Mouse (Mus musculus) kidney, postnatal 25 days (tissue): ENCODE results near the gene Tenm2.
A peak's percentile ranks its signal among the peaks of the same experiment; 100 is the strongest.

ENCODE experiments used
- DNase-seq, 2 experiments: peaks; one replicate each; pipeline ENCODE4 v3.0.0; 2021; ENCODE audit warnings: mixed read lengths in 2 of 2

The Tenm2 gene

GRCm38 (mm10) chr11:36560785-36561548 lies 674.8 kb downstream of the Tenm2 start:
- DNase-seq = no peak

- no peak for DNase-seq
These were observed 678.4 kb downstream of the Tenm2 start for GRCm38 (mm10) chr11:36557316-36557715.

GRCm38 (mm10) chr11:36553286-36553685 lies 682.5 kb downstream of the Tenm2 start:
- no peak for DNase-seq

GRCm38 (mm10) chr11:36550649-36551048 lies 685.1 kb downstream of the Tenm2 start:
- DNase-seq = no peak

- DNase-seq = no peak
These were observed 686.2 kb downstream of the Tenm2 start for GRCm38 (mm10) chr11:36549398-36550139.

GRCm38 (mm10) chr11:36548139-36548538 lies 687.6 kb downstream of the Tenm2 start:
- no peak for DNase-seq

GRCm38 (mm10) chr11:36538144-36538543 lies 697.6 kb downstream of the Tenm2 start:
- DNase-seq = no peak

GRCm38 (mm10) chr11:36537573-36538133 lies 698.1 kb downstream of the Tenm2 start:
- no peak for DNase-seq

- DNase-seq = peak; percentile 27 to 44
These were observed 700.2 kb downstream of the Tenm2 start for GRCm38 (mm10) chr11:36535591-36535990.

GRCm38 (mm10) chr11:36531614-36532013 lies 704.1 kb downstream of the Tenm2 start:
- peak in 1 of 2 experiments; percentile 2 for DNase-seq

- no peak for DNase-seq
These were observed 708.3 kb downstream of the Tenm2 start for GRCm38 (mm10) chr11:36527509-36527908.

- DNase-seq = peak; percentile 81 to 86
These were observed 709.4 kb downstream of the Tenm2 start for GRCm38 (mm10) chr11:36526381-36526780.

GRCm38 (mm10) chr11:36512468-36512867 lies 723.3 kb downstream of the Tenm2 start:
- DNase-seq = no peak

GRCm38 (mm10) chr11:36508312-36508711 lies 727.5 kb downstream of the Tenm2 start:
- DNase-seq = no peak

GRCm38 (mm10) chr11:36494898-36495548 lies 740.7 kb downstream of the Tenm2 start:
- no peak for DNase-seq

GRCm38 (mm10) chr11:36492274-36492673 lies 743.5 kb downstream of the Tenm2 start:
- DNase-seq = no peak

- DNase-seq = no peak
These were observed 745.7 kb downstream of the Tenm2 start for GRCm38 (mm10) chr11:36490085-36490484.

- no peak for DNase-seq
These were observed 747.1 kb downstream of the Tenm2 start for GRCm38 (mm10) chr11:36488666-36489065.

- no peak for DNase-seq
These were observed 749.7 kb downstream of the Tenm2 start for GRCm38 (mm10) chr11:36486092-36486491.

GRCm38 (mm10) chr11:36484466-36485069 lies 751.2 kb downstream of the Tenm2 start:
- DNase-seq = peak in 1 of 2 experiments; percentile 35

- DNase-seq = no peak
These were observed 753.6 kb downstream of the Tenm2 start for GRCm38 (mm10) chr11:36482136-36482535.

GRCm38 (mm10) chr11:36481524-36481923 lies 754.2 kb downstream of the Tenm2 start:
- DNase-seq = no peak

- DNase-seq = no peak
These were observed 754.7 kb downstream of the Tenm2 start for GRCm38 (mm10) chr11:36481086-36481485.
